Mouse (Mus musculus): Measurements from ENCODE around the gene Rgs12. TPM values are rescaled to one million over a fixed set of nuclear protein-coding genes. Genes with fewer than 3 reads are reported as not detected.

Gene Rgs12
- polyA plus RNA-seq (2014; fragmentation: Nextera tagmentation; extraction: Ambion mirVana), result 20.8 and 29.3 TPM in 2 replicates

- Histone ChIP-seq H3K9ac (ENCODE audit: low read depth, low read length) (peak within 1 kb of the TSS; percentile 95), H3K4me1 (ENCODE audit: control insufficient read depth, insufficient read depth, low read length) (peaks cover 9% of the 10 kb centered on the region), H3K36me3 (ENCODE audit: control insufficient read depth, insufficient read depth, low read length) (no peaks in the 10 kb centered on the region), H3K27ac (ENCODE audit: low read depth, low read length) (peak within 1 kb of the TSS; percentile 90), H3K4me3 (ENCODE audit: low read length) (peak within 1 kb of the TSS; percentile 91), H3K27me3 (ENCODE audit: control insufficient read depth, insufficient read depth, low read length) (no peaks in the 10 kb centered on the region), H3K4me2 (replicated peaks; ENCODE audit: low read depth, low read length) (peak within 1 kb of the TSS; percentile 69), H3K9me3 (ENCODE audit: control insufficient read depth, low read length) (peaks cover 9% of the 10 kb centered on the region)
- under 1% methylated on average over 59 of the region's 84 CpGs for WGBS
- ATAC-seq (ENCODE audit: low FRiP score, low TSS enrichment), result peak; percentile 96
Measured at GRCm38 (mm10) chr5:34948861-34949760, at the start of gene Rgs12. Gene Rgs12 (plus strand): TSS chr5:34949445.

- Histone ChIP-seq H3K36me3 (ENCODE audit: control insufficient read depth, insufficient read depth, low read length) (peaks cover 84% of the 10 kb centered on the region), H3K9ac (ENCODE audit: low read depth, low read length) (no peak overlapping the region), H3K4me3 (ENCODE audit: low read length) (no peak overlapping the region), H3K27me3 (ENCODE audit: control insufficient read depth, insufficient read depth, low read length) (no peaks in the 10 kb centered on the region), H3K4me2 (replicated peaks; ENCODE audit: low read depth, low read length) (no peak overlapping the region), H3K27ac (ENCODE audit: low read depth, low read length) (no peak overlapping the region), H3K9me3 (ENCODE audit: control insufficient read depth, low read length) (no peaks in the 10 kb centered on the region), H3K4me1 (ENCODE audit: control insufficient read depth, insufficient read depth, low read length) (no peaks in the 10 kb centered on the region)
- 97% methylated on average over 6 of the region's 6 CpGs for WGBS
- ATAC-seq (ENCODE audit: low FRiP score, low TSS enrichment), result no peak
Measured at GRCm38 (mm10) chr5:34899787-34900469, 49.3 kb upstream of the Rgs12 start.

DNA sequence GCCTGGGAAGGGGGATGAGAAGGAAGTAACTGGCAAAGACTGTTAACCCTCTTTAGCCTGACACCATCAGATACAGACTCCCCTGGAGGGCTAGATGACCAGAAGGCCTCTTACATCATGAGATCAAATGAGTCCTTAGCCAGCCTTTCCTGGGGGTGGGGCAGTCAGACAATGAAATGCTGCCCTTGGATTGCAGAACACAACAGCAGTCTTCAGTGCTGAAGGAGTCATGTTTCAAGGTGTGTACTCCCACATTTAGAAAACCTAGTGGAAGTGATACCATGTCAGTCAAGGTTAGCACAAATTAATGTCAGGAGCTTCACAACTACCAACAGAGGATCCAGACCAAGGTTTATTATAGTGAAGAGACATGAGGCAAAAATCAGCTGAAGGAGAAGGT is 46.9 kb upstream of the Rgs12 start:
- no peaks in the 10 kb centered on the region for H3K9me3 ChIP-seq (ENCODE audit: control insufficient read depth, low read length)
- H3K4me2 ChIP-seq (replicated peaks; ENCODE audit: low read depth, low read length), result no peak overlapping the region
- H3K27ac ChIP-seq (ENCODE audit: low read depth, low read length), result no peak overlapping the region
- no peaks in the 10 kb centered on the region for H3K4me1 ChIP-seq (ENCODE audit: control insufficient read depth, insufficient read depth, low read length)
- no peak for ATAC-seq (ENCODE audit: low FRiP score, low TSS enrichment)
- H3K9ac ChIP-seq (ENCODE audit: low read depth, low read length), result no peak overlapping the region
- no peaks in the 10 kb centered on the region for H3K27me3 ChIP-seq (ENCODE audit: control insufficient read depth, insufficient read depth, low read length)
- no peak overlapping the region for H3K4me3 ChIP-seq (ENCODE audit: low read length)
- peaks cover 88% of the 10 kb centered on the region for H3K36me3 ChIP-seq (ENCODE audit: control insufficient read depth, insufficient read depth, low read length)

DNA sequence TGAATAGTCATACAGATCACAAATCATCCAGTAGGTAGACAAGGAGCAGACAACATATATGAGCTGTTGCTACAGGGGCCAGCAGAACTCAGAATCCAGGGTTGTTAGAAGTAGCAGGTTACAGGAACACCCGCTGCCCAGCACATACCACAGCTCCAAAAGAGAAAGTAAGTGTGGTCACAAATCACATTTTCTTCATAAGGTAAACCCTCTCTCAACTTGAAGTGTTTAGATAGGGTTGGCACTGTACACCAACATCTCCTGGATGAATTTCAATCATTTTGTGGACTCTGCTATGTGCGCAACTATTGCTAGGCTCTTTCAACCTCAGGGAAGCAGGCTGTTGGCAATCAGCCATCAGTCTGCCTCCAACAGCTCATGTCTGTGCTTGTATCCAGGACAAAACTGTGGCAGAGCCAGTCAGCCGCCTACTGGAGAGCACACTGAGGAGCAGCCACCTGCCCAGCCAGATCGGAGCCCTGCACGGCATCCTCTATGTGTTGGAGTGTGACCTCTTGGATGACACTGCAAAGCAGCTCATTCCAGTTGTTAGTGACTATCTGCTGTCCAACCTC is 46.3 kb upstream of the Rgs12 start:
- H3K4me2 ChIP-seq (replicated peaks; ENCODE audit: low read depth, low read length), result no peak overlapping the region
- H3K27me3 ChIP-seq (ENCODE audit: control insufficient read depth, insufficient read depth, low read length), result no peaks in the 10 kb centered on the region
- H3K9me3 ChIP-seq (ENCODE audit: control insufficient read depth, low read length), result no peaks in the 10 kb centered on the region
- no peak overlapping the region for H3K27ac ChIP-seq (ENCODE audit: low read depth, low read length)
- no peak for ATAC-seq (ENCODE audit: low FRiP score, low TSS enrichment)
- 93% methylated on average over 5 of the region's 5 CpGs for WGBS
- no peak overlapping the region for H3K4me3 ChIP-seq (ENCODE audit: low read length)
- H3K4me1 ChIP-seq (ENCODE audit: control insufficient read depth, insufficient read depth, low read length), result no peaks in the 10 kb centered on the region
- peaks cover 86% of the 10 kb centered on the region for H3K36me3 ChIP-seq (ENCODE audit: control insufficient read depth, insufficient read depth, low read length)
- H3K9ac ChIP-seq (ENCODE audit: low read depth, low read length), result no peak overlapping the region

DNA sequence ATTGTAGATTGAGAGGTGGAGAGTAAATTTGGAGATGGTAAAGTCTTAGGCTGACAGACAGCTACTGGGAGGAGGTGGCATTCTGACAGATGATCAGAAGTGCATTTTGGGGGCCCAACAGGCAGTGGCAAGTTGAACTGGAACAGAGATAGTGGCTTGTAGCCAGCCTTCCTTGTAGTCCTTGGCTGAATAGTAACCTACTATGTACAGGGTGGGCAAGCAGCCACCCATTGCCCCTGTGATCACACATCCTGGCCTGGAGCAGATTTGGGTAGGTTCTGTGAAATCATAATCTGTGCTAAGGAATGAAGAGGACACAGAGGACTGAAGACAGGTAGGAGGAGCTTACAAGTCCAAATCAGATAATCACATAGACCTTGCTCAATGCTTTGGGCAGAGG is 44.8 kb upstream of the Rgs12 start:
- Histone ChIP-seq H3K4me2 (replicated peaks; ENCODE audit: low read depth, low read length) (no peak overlapping the region), H3K27ac (ENCODE audit: low read depth, low read length) (no peak overlapping the region), H3K4me1 (ENCODE audit: control insufficient read depth, insufficient read depth, low read length) (no peaks in the 10 kb centered on the region), H3K9me3 (ENCODE audit: control insufficient read depth, low read length) (no peaks in the 10 kb centered on the region), H3K4me3 (ENCODE audit: low read length) (no peak overlapping the region), H3K36me3 (ENCODE audit: control insufficient read depth, insufficient read depth, low read length) (peaks cover 88% of the 10 kb centered on the region), H3K27me3 (ENCODE audit: control insufficient read depth, insufficient read depth, low read length) (no peaks in the 10 kb centered on the region), H3K9ac (ENCODE audit: low read depth, low read length) (no peak overlapping the region)
- no peak for ATAC-seq (ENCODE audit: low FRiP score, low TSS enrichment)

DNA sequence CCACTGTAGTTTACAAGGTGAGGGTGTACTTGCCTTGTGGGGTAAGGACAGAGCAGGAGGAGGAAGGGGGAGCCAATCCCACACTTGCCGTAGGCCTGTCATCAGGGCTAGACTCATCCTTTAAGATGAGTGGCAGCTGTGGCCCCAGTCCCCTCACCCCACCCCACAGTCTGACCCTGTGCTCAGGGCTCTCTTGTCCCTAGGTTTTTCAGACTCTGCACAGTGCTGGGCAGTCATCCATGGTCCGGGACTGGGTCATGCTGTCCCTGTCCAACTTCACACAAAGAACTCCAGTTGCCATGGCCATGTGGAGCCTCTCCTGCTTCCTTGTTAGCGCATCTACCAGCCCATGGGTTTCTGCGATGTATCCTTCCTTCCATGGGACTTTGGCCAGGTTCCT is 42.0 kb upstream of the Rgs12 start:
- no peak for ATAC-seq (ENCODE audit: low FRiP score, low TSS enrichment)
- Histone ChIP-seq H3K4me3 (ENCODE audit: low read length) (no peak overlapping the region), H3K9ac (ENCODE audit: low read depth, low read length) (no peak overlapping the region), H3K4me1 (ENCODE audit: control insufficient read depth, insufficient read depth, low read length) (no peaks in the 10 kb centered on the region), H3K36me3 (ENCODE audit: control insufficient read depth, insufficient read depth, low read length) (peaks cover 71% of the 10 kb centered on the region), H3K4me2 (replicated peaks; ENCODE audit: low read depth, low read length) (no peak overlapping the region), H3K27me3 (ENCODE audit: control insufficient read depth, insufficient read depth, low read length) (no peaks in the 10 kb centered on the region), H3K9me3 (ENCODE audit: control insufficient read depth, low read length) (no peaks in the 10 kb centered on the region), H3K27ac (ENCODE audit: low read depth, low read length) (no peak overlapping the region)
- WGBS, result 97% methylated on average over 4 of the region's 4 CpGs

GRCm38 (mm10) chr5:34907910-34908725 is 41.1 kb upstream of the Rgs12 start, which contains the start of gene Msantd1:
Gene Msantd1 (plus strand): TSS chr5:34908012.
- 76% methylated on average over 6 of the region's 6 CpGs for WGBS
- H3K27me3 ChIP-seq (ENCODE audit: control insufficient read depth, insufficient read depth, low read length), result no peaks in the 10 kb centered on the region
- H3K4me2 ChIP-seq (replicated peaks; ENCODE audit: low read depth, low read length), result no peak within 1 kb of the TSS
- no peaks in the 10 kb centered on the region for H3K4me1 ChIP-seq (ENCODE audit: control insufficient read depth, insufficient read depth, low read length)
- peaks cover 62% of the 10 kb centered on the region for H3K36me3 ChIP-seq (ENCODE audit: control insufficient read depth, insufficient read depth, low read length)
- no peaks in the 10 kb centered on the region for H3K9me3 ChIP-seq (ENCODE audit: control insufficient read depth, low read length)
- no peak within 1 kb of the TSS for H3K9ac ChIP-seq (ENCODE audit: low read depth, low read length)
- H3K4me3 ChIP-seq (ENCODE audit: low read length), result no peak within 1 kb of the TSS
- H3K27ac ChIP-seq (ENCODE audit: low read depth, low read length), result no peak within 1 kb of the TSS
- no peak for ATAC-seq (ENCODE audit: low FRiP score, low TSS enrichment)

DNA sequence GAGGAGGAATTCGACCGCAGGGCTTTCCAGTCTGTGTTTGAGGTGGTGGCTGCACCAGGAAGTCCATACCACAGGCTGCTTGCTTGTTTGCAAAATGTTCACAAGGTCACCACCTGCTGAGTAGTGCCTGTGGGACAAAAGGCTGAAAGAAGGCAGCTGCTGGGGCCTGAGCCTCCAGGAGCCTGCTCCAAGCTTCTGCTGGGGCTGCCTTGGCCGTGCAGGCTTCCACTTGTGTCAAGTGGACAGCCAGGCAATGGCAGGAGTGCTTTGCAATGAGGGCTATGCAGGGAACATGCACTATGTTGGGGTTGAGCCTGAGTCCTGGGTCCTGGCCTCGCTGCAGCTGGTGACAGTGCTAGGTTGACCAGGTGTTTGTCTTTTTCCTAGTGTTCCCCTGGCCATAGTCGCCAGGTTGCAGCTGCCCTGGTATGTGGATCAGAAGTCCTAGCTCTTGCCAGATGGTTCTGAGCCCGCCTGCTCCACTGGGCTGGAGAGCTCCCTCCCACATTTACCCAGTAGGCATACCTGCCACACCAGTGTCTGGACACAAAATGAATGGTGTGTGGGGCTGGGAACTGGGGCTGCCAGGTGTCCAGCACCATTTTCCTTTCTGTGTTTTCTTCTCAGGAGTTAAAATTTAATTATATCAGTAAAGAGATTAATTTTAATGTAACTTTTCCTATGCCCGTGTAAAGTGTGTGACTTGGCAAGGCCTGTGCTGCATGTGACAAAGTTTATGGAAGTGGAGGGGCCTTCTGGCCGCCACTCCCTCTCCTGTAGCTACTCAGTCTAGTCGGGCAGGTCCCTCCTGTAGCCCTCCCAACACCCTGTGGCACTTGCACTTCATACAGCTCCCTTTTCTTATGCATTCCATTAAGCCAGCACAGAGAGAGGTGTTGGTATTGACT is 40.3 kb upstream of the Rgs12 start:
- H3K4me2 ChIP-seq (replicated peaks; ENCODE audit: low read depth, low read length), result no peak overlapping the region
- 83% methylated on average over 9 of the region's 9 CpGs for WGBS
- H3K27me3 ChIP-seq (ENCODE audit: control insufficient read depth, insufficient read depth, low read length), result no peaks in the 10 kb centered on the region
- H3K36me3 ChIP-seq (ENCODE audit: control insufficient read depth, insufficient read depth, low read length), result peaks cover 58% of the 10 kb centered on the region
- H3K4me1 ChIP-seq (ENCODE audit: control insufficient read depth, insufficient read depth, low read length), result no peaks in the 10 kb centered on the region
- ATAC-seq (ENCODE audit: low FRiP score, low TSS enrichment), result no peak
- no peak overlapping the region for H3K4me3 ChIP-seq (ENCODE audit: low read length)
- no peak overlapping the region for H3K27ac ChIP-seq (ENCODE audit: low read depth, low read length)
- no peak overlapping the region for H3K9ac ChIP-seq (ENCODE audit: low read depth, low read length)
- H3K9me3 ChIP-seq (ENCODE audit: control insufficient read depth, low read length), result no peaks in the 10 kb centered on the region

Measured in kidney, embryonic 14.5 days (tissue).